Mouse (Mus musculus) olfactory bulb, adult 2 months (tissue): Measurements from ENCODE around the gene Phyhd1. TPM values are rescaled to one million over a fixed set of nuclear protein-coding genes. Genes with fewer than 3 reads are reported as not detected.

Experiments
- H3K27ac ChIP-seq: fragments of 200-500 bp; 2 replicates; pipeline ENCODE4 v1.5.1; 2012; ENCODE audit warnings: low read depth, low read length; ENCODE audit not compliant: insufficient read depth
- H3K4me1 ChIP-seq: fragments of 200-500 bp; 2 replicates; pipeline ENCODE4 v1.6.1; 2012; ENCODE audit warnings: low read length; ENCODE audit not compliant: control insufficient read depth, insufficient read depth
- H3K4me3 ChIP-seq: fragments of 200-500 bp; 2 replicates; pipeline ENCODE4 v1.5.1; 2012; ENCODE audit warnings: mild to moderate bottlenecking, low read depth, low read length, moderate library complexity; ENCODE audit not compliant: insufficient read depth
- CTCF ChIP-seq: fragments of 200-500 bp; IDR thresholded peaks from 2 replicates; pipeline ENCODE4 v1.5.1; 2012; ENCODE audit warnings: low read depth, mild to moderate bottlenecking, low read length, moderate library complexity; ENCODE audit not compliant: insufficient read depth
- POLR2A ChIP-seq: fragments of 200-500 bp; IDR thresholded peaks from 2 replicates; pipeline ENCODE4 v1.6.1; 2012; ENCODE audit warnings: mild to moderate bottlenecking, low read depth, low read length, moderate library complexity; ENCODE audit not compliant: insufficient read depth
- WGBS: fragments of 180-500 bp; shearing (Covaris S2); methylation state at CpG from one replicate; pipeline ENCODE4 v1.1.7; 2018; 5-methylcytosine and 5-hydroxymethylcytosine counted together
- polyA plus RNA-seq: library from polyadenylated mRNA; stranded (reverse); fragments of >200 nt; gene quantifications from 2 replicates; pipeline ENCODE4 v1.2.4, GENCODE M21; 2012; ENCODE audit warnings: low replicate concordance; ENCODE audit not compliant: missing spikeins, insufficient read depth, insufficient read length

Phyhd1 gene
- polyA plus RNA-seq, 1 experiment, result not detected

DNA sequence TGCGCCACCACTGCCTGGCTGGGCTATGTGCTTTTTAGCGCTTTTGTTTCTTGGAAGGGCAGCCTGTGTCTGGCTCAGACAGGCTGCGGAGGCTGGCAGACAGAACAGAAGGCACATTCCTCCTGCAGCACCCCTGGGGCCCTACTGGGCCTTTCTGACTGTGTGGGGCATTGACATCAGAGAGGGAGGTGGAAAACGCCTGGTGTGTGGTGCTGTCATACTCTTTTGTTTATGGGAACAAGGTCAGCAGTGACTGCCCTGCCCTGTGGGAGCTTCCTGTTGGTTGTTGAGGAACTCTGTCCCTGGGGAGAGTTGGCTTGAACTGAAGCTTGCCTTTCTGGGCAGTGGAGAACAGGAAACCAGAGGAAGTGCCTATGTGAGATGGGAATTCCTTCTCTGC, 23.5 kb upstream of the Phyhd1 start:
- no peak overlapping the region for H3K4me3 ChIP-seq
- no peak overlapping the region for H3K27ac ChIP-seq
- peaks cover 28% of the 10 kb centered on the region for H3K4me1 ChIP-seq
- TF ChIP-seq CTCF, result no peak
- TF ChIP-seq POLR2A, result no peak
- 41% methylated on average over 4 of the region's 4 CpGs for WGBS

DNA sequence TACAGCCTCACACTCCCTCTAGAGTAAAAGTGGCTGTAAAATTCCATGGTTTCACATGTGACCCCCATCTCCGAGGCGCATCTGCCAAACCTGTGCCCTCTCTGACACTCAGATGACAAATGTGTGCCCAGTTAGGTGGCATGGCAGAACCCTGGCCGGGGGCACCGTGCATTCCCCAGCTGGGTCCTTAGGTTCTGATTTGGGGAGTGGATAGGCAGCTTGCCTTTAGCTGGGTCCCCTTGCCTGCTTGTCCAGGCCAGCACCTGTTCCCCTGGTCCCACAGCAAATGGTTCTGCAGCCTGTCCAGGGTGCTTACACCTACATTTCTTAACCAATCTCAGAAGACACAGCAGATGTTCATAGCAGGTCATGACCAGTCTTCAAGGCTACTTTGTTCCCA, 22.6 kb upstream of the Phyhd1 start:
- Histone ChIP-seq H3K4me3 (no peak overlapping the region), H3K4me1 (peaks cover 30% of the 10 kb centered on the region), H3K27ac (no peak overlapping the region)
- TF ChIP-seq POLR2A (no peak), CTCF (no peak)
- 96% methylated on average over 4 of the region's 4 CpGs for WGBS

DNA sequence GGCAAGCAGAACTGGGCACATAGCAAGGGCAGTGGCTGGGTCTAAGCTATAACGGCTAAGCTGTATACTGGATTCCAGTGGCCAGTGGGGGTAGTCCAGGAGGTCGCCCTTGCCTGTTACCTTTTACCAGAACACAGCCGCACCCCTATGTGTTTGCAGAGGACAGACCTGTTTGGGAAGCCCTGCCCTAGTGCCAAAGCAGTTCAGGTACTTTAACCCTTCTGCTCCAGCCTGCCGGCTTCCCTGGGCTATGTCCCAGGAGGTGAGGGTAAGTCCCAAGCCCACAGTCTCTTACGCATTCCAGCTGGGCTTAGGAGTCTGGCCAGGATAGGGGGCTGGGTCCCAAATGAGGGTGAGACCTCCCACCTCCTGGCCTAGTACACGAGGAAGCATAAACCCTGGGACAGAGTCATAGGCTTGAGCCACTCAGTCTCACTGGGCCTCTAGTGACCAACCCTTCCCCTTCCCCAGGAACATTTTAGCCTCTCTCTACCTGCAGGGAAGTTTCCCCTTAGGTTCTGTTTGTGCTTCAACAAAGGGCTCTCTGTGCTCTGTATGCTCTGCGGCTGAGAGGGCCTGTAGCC, 21.3 kb upstream of the Phyhd1 start:
- WGBS, result 72% methylated on average over 7 of the region's 7 CpGs
- TF ChIP-seq POLR2A, result no peak
- TF ChIP-seq CTCF, result no peak
- no peak overlapping the region for H3K27ac ChIP-seq
- peaks cover 24% of the 10 kb centered on the region for H3K4me1 ChIP-seq
- no peak overlapping the region for H3K4me3 ChIP-seq

DNA sequence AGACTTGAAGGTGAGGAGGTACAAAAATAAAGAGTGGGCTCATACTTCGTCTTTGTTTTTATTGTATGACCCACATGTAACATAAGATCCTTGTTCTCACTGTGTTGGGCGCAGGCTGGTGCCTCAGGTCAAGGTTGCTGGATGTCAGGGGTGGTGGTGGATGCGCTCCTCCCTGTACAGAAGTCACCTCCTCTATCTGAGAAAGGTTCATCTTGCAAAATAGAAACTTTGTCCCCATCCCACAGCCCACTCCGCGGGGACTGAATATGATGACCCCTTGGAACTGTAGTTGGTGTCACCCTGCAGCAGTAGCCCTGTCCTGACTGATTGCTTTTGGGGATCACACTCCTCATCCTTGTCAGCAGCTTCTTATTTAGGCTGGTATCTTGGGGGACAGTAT, 19.0 kb upstream of the Phyhd1 start:
- TF ChIP-seq POLR2A (no peak), CTCF (no peak)
- no peak overlapping the region for H3K27ac ChIP-seq
- no peak overlapping the region for H3K4me3 ChIP-seq
- H3K4me1 ChIP-seq, result peaks cover 27% of the 10 kb centered on the region
- 90% methylated on average over 5 of the region's 5 CpGs for WGBS

DNA sequence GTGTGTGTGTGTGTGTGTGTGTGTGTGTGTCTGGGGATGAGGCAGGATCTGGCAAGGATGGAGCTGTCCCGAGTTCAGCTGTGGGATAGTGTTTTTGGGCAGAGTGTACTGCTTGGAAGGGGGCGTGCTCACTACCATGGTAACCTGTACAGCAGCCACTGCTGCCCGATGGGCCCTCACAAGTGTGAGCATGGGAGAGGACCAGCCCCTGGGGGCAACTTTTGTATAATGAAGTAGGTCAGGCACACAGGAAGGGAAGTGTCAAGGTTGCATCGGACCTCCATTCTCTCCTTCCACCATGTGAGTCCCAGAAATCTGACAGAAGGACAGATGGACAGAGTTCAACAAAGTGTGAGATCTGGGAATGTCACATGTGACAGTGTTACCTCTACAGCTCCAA, 18.3 kb upstream of the Phyhd1 start:
- no peak overlapping the region for H3K4me3 ChIP-seq
- H3K4me1 ChIP-seq, result peaks cover 27% of the 10 kb centered on the region
- H3K27ac ChIP-seq, result no peak overlapping the region
- TF ChIP-seq CTCF (no peak), POLR2A (no peak)
- 39% methylated on average over 4 of the region's 4 CpGs for WGBS

DNA sequence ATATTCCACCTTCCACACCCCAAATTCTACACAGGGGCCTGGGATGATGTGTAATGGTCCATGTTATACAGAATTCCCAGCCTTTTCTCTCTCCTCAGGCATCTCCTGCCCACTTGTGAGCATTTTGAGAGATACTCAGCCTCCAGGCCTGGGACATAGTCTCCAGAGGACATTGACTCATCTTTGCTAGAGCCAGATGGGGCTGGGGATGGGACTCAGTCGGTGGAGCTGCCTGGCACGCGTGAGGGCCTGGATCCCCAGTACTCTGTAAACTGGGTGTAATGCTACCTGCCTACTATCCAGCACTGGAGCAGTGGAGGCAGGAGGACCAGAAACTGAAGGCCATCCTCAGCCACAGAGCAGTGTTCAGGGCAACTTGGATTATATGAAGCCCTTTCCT, 16.8 kb upstream of the Phyhd1 start:
- TF ChIP-seq CTCF, result no peak
- TF ChIP-seq POLR2A, result no peak
- WGBS, result 75% methylated on average over 3 of the region's 3 CpGs
- H3K4me3 ChIP-seq, result no peak overlapping the region
- H3K27ac ChIP-seq, result no peak overlapping the region
- H3K4me1 ChIP-seq, result peaks cover 31% of the 10 kb centered on the region

DNA sequence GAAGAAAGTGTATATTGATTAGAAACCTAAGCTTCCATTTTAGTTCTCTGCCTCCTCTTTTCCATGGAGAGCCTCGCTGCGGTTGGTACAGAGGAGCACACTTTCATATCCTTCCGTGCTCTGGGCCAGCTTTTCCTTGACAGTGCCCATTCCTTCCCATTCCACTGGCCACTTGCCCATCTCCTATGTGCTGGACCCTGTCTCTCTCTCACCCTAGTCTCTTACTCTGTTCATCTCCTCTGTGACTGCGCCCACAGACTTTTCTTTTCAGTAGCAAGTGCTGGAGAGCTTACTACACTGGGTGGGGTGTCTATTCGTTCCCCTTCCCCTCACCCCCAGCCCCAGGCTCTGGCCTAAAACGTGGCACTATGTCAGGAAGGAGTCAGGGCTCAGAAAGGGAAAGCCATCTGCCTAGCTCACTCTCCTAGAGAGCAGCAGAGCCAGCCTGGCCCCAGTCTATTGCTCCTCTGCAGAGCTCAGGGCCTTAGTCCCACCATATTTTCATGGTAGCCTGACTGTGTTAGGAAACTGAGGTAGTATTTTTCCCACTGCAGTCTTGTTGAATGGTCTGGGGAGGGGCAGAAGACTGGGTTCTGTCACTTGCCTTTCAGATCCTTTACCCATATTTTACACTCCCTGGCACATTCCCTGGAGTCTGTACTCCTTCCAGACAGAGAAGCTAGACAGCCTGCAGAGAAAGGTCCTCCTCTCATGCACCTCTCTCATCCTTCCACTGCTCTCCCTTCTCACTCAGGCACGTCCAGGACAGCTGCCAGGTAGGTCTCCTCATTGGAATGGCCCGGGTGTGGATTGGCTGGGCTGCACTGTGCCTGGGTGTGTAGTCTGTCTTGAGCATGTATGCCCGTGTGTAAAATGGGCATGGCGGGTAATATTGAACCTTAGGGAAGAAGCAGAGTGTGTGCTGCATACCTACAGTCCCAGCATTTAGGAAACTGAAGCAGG, 15.6 kb upstream of the Phyhd1 start:
- no peak overlapping the region for H3K4me3 ChIP-seq
- TF ChIP-seq CTCF (no peak), POLR2A (no peak)
- H3K27ac ChIP-seq, result no peak overlapping the region
- peaks cover 25% of the 10 kb centered on the region for H3K4me1 ChIP-seq
- WGBS, result 85% methylated on average over 10 of the region's 10 CpGs

DNA sequence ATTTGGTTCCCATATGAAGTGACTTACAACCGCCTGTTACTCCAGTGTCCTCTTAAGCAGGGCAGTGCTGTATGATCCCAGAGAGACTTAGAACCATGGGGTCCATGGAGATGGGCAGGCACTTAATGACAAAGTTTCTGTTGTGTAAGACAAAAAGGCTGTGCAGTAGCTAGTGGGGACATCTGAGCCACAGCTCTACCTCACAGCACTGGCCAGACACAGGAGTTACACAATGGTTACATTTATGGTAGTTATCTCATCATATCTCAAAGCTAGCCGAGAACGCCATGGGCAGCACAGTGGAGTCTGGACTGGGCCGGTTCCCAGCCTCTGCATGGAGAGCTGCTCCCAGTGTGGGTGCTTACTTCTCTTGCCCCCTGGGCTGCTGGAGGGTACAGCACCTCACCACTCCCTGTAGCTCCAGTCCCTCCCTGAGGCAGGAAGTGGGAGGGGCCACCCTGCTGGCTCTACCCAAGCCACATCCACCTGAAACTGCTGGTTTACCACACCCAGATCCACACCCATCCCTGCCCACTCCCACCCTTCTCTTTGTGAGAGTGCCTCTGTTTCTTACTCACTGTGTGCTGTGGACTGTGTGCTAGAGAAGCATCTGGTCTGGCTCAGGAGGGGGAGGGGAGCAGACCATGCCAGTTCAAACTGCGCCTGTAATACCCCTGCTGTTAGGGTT, 14.4 kb upstream of the Phyhd1 start:
- 80% methylated on average over 5 of the region's 5 CpGs for WGBS
- peak overlapping the region; percentile 3; the same call in 1 of the 2 replicates for H3K27ac ChIP-seq

More for the DNA sequence above, 14.4 kb upstream of the Phyhd1 start:
- TF ChIP-seq POLR2A (no peak), CTCF (no peak)
- no peak overlapping the region for H3K4me3 ChIP-seq
- H3K4me1 ChIP-seq, result peaks cover 25% of the 10 kb centered on the region
